Mouse (Mus musculus) CH12.LX (cell line): ENCODE data around the gene Muc3. TPM values are rescaled to one million over a fixed set of nuclear protein-coding genes. Genes with fewer than 3 reads are reported as not detected.

ENCODE experiments used
- DNase-seq: peaks from one replicate; pipeline ENCODE4 v3.0.0-alpha.2; 2013; ENCODE audit errors: extremely low read depth
- H3K27ac ChIP-seq: 2 replicates; pipeline ENCODE4 v1.5.1; 2012; ENCODE audit warnings: low read depth, mild to moderate bottlenecking, control low read depth, moderate library complexity; ENCODE audit not compliant: insufficient read depth
- H3K27me3 ChIP-seq: replicated peaks from 2 replicates; pipeline ENCODE3; 2012; ENCODE audit warnings: inconsistent platforms
- H3K36me3 ChIP-seq, 2 experiments: replicated peaks in 1 of 2; 2 replicates each; pipeline versions ENCODE3 to v1.6.1; 2012; ENCODE audit warnings: inconsistent platforms in 1 of 2, low read length in 1 of 2, mild to moderate bottlenecking in 1 of 2, mixed read lengths in 1 of 2, moderate library complexity in 1 of 2; ENCODE audit not compliant: control insufficient read depth in 1 of 2, insufficient read depth in 1 of 2
- H3K4me1 ChIP-seq, 2 experiments: 2 replicates each; pipeline ENCODE4 v1.6.1; 2012; ENCODE audit warnings: inconsistent platforms in 1 of 2, moderate library complexity in 1 of 2; ENCODE audit not compliant: insufficient read depth in 2 of 2, control insufficient read depth in 1 of 2
- H3K4me2 ChIP-seq: 2 replicates; pipeline ENCODE4 v1.6.1; 2012; ENCODE audit warnings: low read depth, mild to moderate bottlenecking, control low read depth; ENCODE audit not compliant: poor library complexity, insufficient read depth, severe bottlenecking
- H3K4me3 ChIP-seq, 3 experiments: fragments of 150-350 bp in 1 of 3; sonication (generic) in 1 of 3; replicated peaks in 1 of 3; 2 replicates each; pipeline versions ENCODE3 to v1.5.1; 2011 to 2012; ENCODE audit warnings: low read depth in 2 of 3, low read length in 2 of 3, mild to moderate bottlenecking in 2 of 3, moderate library complexity in 2 of 3, control low read depth in 1 of 3, improper control_type of control experiment in 1 of 3, inconsistent platforms in 1 of 3, mixed read lengths in 1 of 3; ENCODE audit not compliant: poor library complexity in 1 of 3
- H3K79me2 ChIP-seq: replicated peaks from 2 replicates; pipeline ENCODE4 v1.6.1; 2012; ENCODE audit warnings: mild to moderate bottlenecking, moderate library complexity; ENCODE audit not compliant: control insufficient read depth, poor library complexity, insufficient read depth, severe bottlenecking; ENCODE audit errors: extremely low read depth
- H3K9ac ChIP-seq: 2 replicates; pipeline ENCODE4 v1.6.1; 2012; ENCODE audit warnings: low read depth, mild to moderate bottlenecking, control low read depth, moderate library complexity; ENCODE audit not compliant: insufficient read depth
- H3K9me3 ChIP-seq: replicated peaks from 2 replicates; pipeline ENCODE3; 2012; ENCODE audit warnings: low read length, inconsistent platforms, mixed read lengths
- BHLHE40 ChIP-seq: IDR thresholded peaks from 2 replicates; pipeline ENCODE4 v1.6.1; 2011; ENCODE audit warnings: mild to moderate bottlenecking, low read depth, low read length, improper control_type of control experiment
- CHD2 ChIP-seq: IDR thresholded peaks from 2 replicates; pipeline ENCODE4 v1.6.1; 2011; ENCODE audit warnings: low read length, improper control_type of control experiment
- CTCF ChIP-seq, 2 experiments: IDR thresholded peaks in 1 of 2; conservative IDR thresholded peaks in 1 of 2; 2 replicates each; pipeline ENCODE4 v1.5.1; 2011 to 2012; ENCODE audit warnings: low read depth in 2 of 2, low read length in 2 of 2, improper control_type of control experiment in 1 of 2, inconsistent platforms in 1 of 2, mild to moderate bottlenecking in 1 of 2, moderate library complexity in 1 of 2
- ELF1 ChIP-seq: IDR thresholded peaks from 2 replicates; pipeline ENCODE4 v1.6.1; 2014; ENCODE audit warnings: low read depth, mild to moderate bottlenecking, inconsistent platforms, low read length, improper control_type of control experiment
- EP300 ChIP-seq: IDR thresholded peaks from 2 replicates; pipeline ENCODE4 v1.6.1; 2011; ENCODE audit warnings: low read length, improper control_type of control experiment
- GABPA ChIP-seq: IDR thresholded peaks from 2 replicates; pipeline ENCODE4 v1.6.1; 2012; ENCODE audit warnings: low read depth, low read length, improper control_type of control experiment, inconsistent platforms; ENCODE audit not compliant: insufficient replicate concordance
- IRF4 ChIP-seq: IDR thresholded peaks from 2 replicates; pipeline ENCODE4 v1.6.1; 2014; ENCODE audit warnings: low read depth, mild to moderate bottlenecking, inconsistent platforms, low read length, improper control_type of control experiment
- JUN ChIP-seq: IDR thresholded peaks from 2 replicates; pipeline ENCODE4 v1.6.1; 2011; ENCODE audit warnings: low read depth, mild to moderate bottlenecking, low read length, improper control_type of control experiment, moderate library complexity; ENCODE audit not compliant: insufficient read depth
- JUND ChIP-seq: conservative IDR thresholded peaks from 2 replicates; pipeline ENCODE4 v1.6.1; 2011; ENCODE audit warnings: low read depth, low read length, improper control_type of control experiment
- MAFK ChIP-seq: IDR thresholded peaks from 2 replicates; pipeline ENCODE4 v1.6.1; 2011; ENCODE audit warnings: low read length, improper control_type of control experiment; ENCODE audit not compliant: insufficient replicate concordance
- MAZ ChIP-seq: IDR thresholded peaks from 2 replicates; pipeline ENCODE4 v1.6.1; 2012; ENCODE audit warnings: low read depth, mild to moderate bottlenecking, inconsistent platforms, low read length, improper control_type of control experiment, moderate library complexity
- MYC ChIP-seq: IDR thresholded peaks from 2 replicates; pipeline ENCODE4 v1.6.1; 2011; ENCODE audit warnings: low read depth, mild to moderate bottlenecking, improper control_type of control experiment, low read length
- NELFE ChIP-seq: IDR thresholded peaks from 2 replicates; pipeline ENCODE4 v1.6.1; 2011; ENCODE audit warnings: low read depth, low read length, improper control_type of control experiment
- NRF1 ChIP-seq: IDR thresholded peaks from 2 replicates; pipeline ENCODE4 v1.6.1; 2014; ENCODE audit warnings: low read depth, mild to moderate bottlenecking, inconsistent platforms, low read length, improper control_type of control experiment, moderate library complexity
- PAX5 ChIP-seq: IDR thresholded peaks from 2 replicates; pipeline ENCODE4 v1.6.1; 2012; ENCODE audit warnings: low read length, inconsistent platforms, mixed read lengths
- POLR2A ChIP-seq: IDR thresholded peaks from 2 replicates; pipeline ENCODE4 v1.6.1; 2011; ENCODE audit warnings: low read depth, mild to moderate bottlenecking, improper control_type of control experiment, low read length
- POLR2AphosphoS2 ChIP-seq: IDR thresholded peaks from 2 replicates; pipeline ENCODE4 v1.6.1; 2011; ENCODE audit warnings: low read depth, low read length, improper control_type of control experiment
- RAD21 ChIP-seq: IDR thresholded peaks from 2 replicates; pipeline ENCODE4 v1.6.1; 2011; ENCODE audit warnings: low read depth, mild to moderate bottlenecking, low read length, improper control_type of control experiment, moderate library complexity
- RCOR1 ChIP-seq: conservative IDR thresholded peaks from 2 replicates; pipeline ENCODE4 v1.6.1; 2012; ENCODE audit warnings: low read depth, mild to moderate bottlenecking, inconsistent platforms, low read length, improper control_type of control experiment
- SMC3 ChIP-seq: IDR thresholded peaks from 2 replicates; pipeline ENCODE4 v1.6.1; 2011; ENCODE audit warnings: low read depth, low read length, improper control_type of control experiment
- TBP ChIP-seq: conservative IDR thresholded peaks from 2 replicates; pipeline ENCODE4 v1.6.1; 2011; ENCODE audit warnings: low read depth, low read length, improper control_type of control experiment
- UBTF ChIP-seq: IDR thresholded peaks from 2 replicates; pipeline ENCODE4 v1.6.1; 2012; ENCODE audit warnings: low read depth, mild to moderate bottlenecking, inconsistent platforms, low read length, improper control_type of control experiment, moderate library complexity
- USF1 ChIP-seq: IDR thresholded peaks from 2 replicates; pipeline ENCODE4 v1.6.1; 2014; ENCODE audit warnings: low read depth, mild to moderate bottlenecking, inconsistent platforms, low read length, improper control_type of control experiment
- USF2 ChIP-seq: conservative IDR thresholded peaks from 2 replicates; pipeline ENCODE4 v1.6.1; 2011; ENCODE audit warnings: low read depth, low read length, improper control_type of control experiment
- ZC3H11A ChIP-seq: IDR thresholded peaks from 2 replicates; pipeline ENCODE4 v1.6.1; 2012; ENCODE audit warnings: low read depth, mild to moderate bottlenecking, inconsistent platforms, low read length, improper control_type of control experiment
- ZKSCAN1 ChIP-seq: IDR thresholded peaks from 2 replicates; pipeline ENCODE4 v1.6.1; 2012; ENCODE audit warnings: low read depth, inconsistent platforms, low read length, improper control_type of control experiment, borderline replicate concordance
- ZMIZ1 ChIP-seq: IDR thresholded peaks from 2 replicates; pipeline ENCODE4 v1.6.1; 2012; ENCODE audit warnings: low read depth, mild to moderate bottlenecking, inconsistent platforms, low read length, improper control_type of control experiment
- ZNF384 ChIP-seq: IDR thresholded peaks from 2 replicates; pipeline ENCODE4 v1.6.1; 2012; ENCODE audit warnings: low read depth, low read length, improper control_type of control experiment, inconsistent platforms
- dilution Hi-C: fragments of 300-500 bp; cut with MboI; formaldehyde crosslinking; loops from 2 replicates; pipeline ENCODE4 v1.14.3; 2020; ENCODE audit warnings: low sequenced_read_pairs; ENCODE audit not compliant: extremely low pct_unique_long_range_greater_than_20kb, extremely low pct_ligation_motif_present
- in situ Hi-C: fragments of 300-500 bp; cut with MboI; formaldehyde crosslinking; loops from 3 replicates; pipeline ENCODE4 v1.14.3; 2019; ENCODE audit warnings: low sequenced_read_pairs, low pct_ligation_motif_present, low pct_unique_long_range_greater_than_20kb, mixed read lengths
- polyA plus RNA-seq: library from polyadenylated mRNA; unstranded; fragments of >175 nt; gene quantifications from 2 replicates; pipeline ENCODE4 v1.2.1, GENCODE M21; 2012; ENCODE audit warnings: low read depth; ENCODE audit not compliant: insufficient read length
- total RNA-seq, 2 experiments: library from RNA; depleted of rRNA; stranded (reverse); fragments of 300-350 nt in 1 of 2; fragments of >200 nt in 1 of 2; gene quantifications; 2 replicates each; pipeline ENCODE4 v1.2.3; 2012 to 2014

The Muc3 gene
- total and polyA plus RNA-seq, 3 experiments, result 0.13 TPM; not detected in 2

- DNase-seq, result no peak
- no peaks in the 10 kb centered on the region for H3K27me3 ChIP-seq
- peaks cover 11 to 48% of the 10 kb centered on the region in 2 experiments for H3K36me3 ChIP-seq
- H3K79me2 ChIP-seq, result no peaks in the 10 kb centered on the region
- TF ChIP-seq UBTF (no peak), ELF1 (no peak), NRF1 (no peak), USF2 (no peak), USF1 (no peak), IRF4 (no peak), ZKSCAN1 (no peak), GABPA (no peak), MYC (no peak), RCOR1 (no peak), ZMIZ1 (no peak), NELFE (no peak), POLR2A (no peak), JUND (no peak), TBP (no peak), PAX5 (no peak), JUN (no peak), ZNF384 (no peak), MAZ (no peak), MAFK (no peak)
- TF ChIP-seq, all 38 proteins: peak for 0
- no peak overlapping the region for H3K4me2 ChIP-seq
- no peak overlapping the region for H3K4me3 ChIP-seq
- peaks cover 19% of the 10 kb centered on the region for H3K9me3 ChIP-seq
- H3K27ac ChIP-seq, result no peak overlapping the region
- peaks cover 0 to 9% of the 10 kb centered on the region in 2 experiments; a peak in 2 of 4 replicates for H3K4me1 ChIP-seq
- dilution Hi-C loops (no loop called here), in situ Hi-C loops (no loop called here)
- no peak overlapping the region for H3K9ac ChIP-seq
These were observed 41.5 kb downstream of the Muc3 start for GRCm38 (mm10) chr5:137107670-137108069.

GRCm38 (mm10) chr5:137107024-137107423 is 42.1 kb downstream of the Muc3 start:
- H3K9ac ChIP-seq, result no peak overlapping the region
- peaks cover 8 to 43% of the 10 kb centered on the region in 2 experiments for H3K36me3 ChIP-seq
- no peak overlapping the region for H3K27ac ChIP-seq
- no peak overlapping the region for H3K4me2 ChIP-seq
- H3K4me1 ChIP-seq, result peaks cover 0 to 9% of the 10 kb centered on the region in 2 experiments; a peak in 2 of 4 replicates
- in situ Hi-C loops, result no loop called here
- H3K4me3 ChIP-seq, result no peak overlapping the region
- dilution Hi-C loops, result no loop called here
- no peaks in the 10 kb centered on the region for H3K79me2 ChIP-seq
- peaks cover 16% of the 10 kb centered on the region for H3K9me3 ChIP-seq
- H3K27me3 ChIP-seq, result no peaks in the 10 kb centered on the region
- TF ChIP-seq NRF1 (0 out of 2 replicates have a peak, but pooled peaks have one; percentile 21), USF2 (no peak), SMC3 (peak; percentile 90), ZC3H11A (peak; percentile 41; the same call in 1 of the 2 replicates), CTCF (conservative IDR thresholded peaks at IDR 0.05 in 1 of 2, IDR thresholded peaks at IDR 0.05 in 1 of 2; ENCODE audit: low read depth in 2 of 2, low read length in 2 of 2) (peak; percentile 75 to 95), POLR2A (no peak), BHLHE40 (0 out of 2 replicates have a peak, but pooled peaks have one; percentile 12), USF1 (no peak), RAD21 (peak; percentile 92), MYC (0 out of 2 replicates have a peak, but pooled peaks have one; percentile 32), JUND (0 out of 2 replicates have a peak, but pooled peaks have one; percentile 29), EP300 (no peak), CHD2 (no peak), POLR2AphosphoS2 (0 out of 2 replicates have a peak, but pooled peaks have one; percentile 26), ELF1 (0 out of 2 replicates have a peak, but pooled peaks have one; percentile 8), TBP (no peak), IRF4 (no peak)
- peak; percentile 84 for DNase-seq
